Mouse (Mus musculus) induced T-regulatory cell, adult 2 months (primary cell): ENCODE measurements around the gene Ttc39d.
A peak's percentile ranks its signal among the peaks of the same experiment; 100 is the strongest.
"Not testable (repeated sequence)": the region's sequence is repeated elsewhere in the genome, so short reads cannot be mapped to it uniquely, and the experiment has no call there.

Experiments used
- DNase-seq: peaks from one replicate; pipeline ENCODE4 v3.0.0-alpha.2; 2012; ENCODE audit warnings: low read depth

Ttc39d gene

GRCm38 (mm10) chr17:80206671-80207581 lies at the start of gene Ttc39d, which contains the start of gene Srsf7:
Ttc39d (plus strand) TSS chr17:80207460.
Srsf7 (minus strand) TSS chr17:80207307.
- DNase-seq: peak; percentile 99

GRCm38 (mm10) chr17:80157489-80157888 lies 49.8 kb upstream of the Ttc39d start:
- no peak for DNase-seq

- no peak for DNase-seq
These were observed 46.8 kb upstream of the Ttc39d start for GRCm38 (mm10) chr17:80160454-80160853.

- no peak for DNase-seq
These were observed 43.3 kb upstream of the Ttc39d start for GRCm38 (mm10) chr17:80163991-80164390.

GRCm38 (mm10) chr17:80165741-80166140 lies 41.5 kb upstream of the Ttc39d start:
- peak; percentile 47 for DNase-seq

- DNase-seq: no peak
These were observed 40.9 kb upstream of the Ttc39d start for GRCm38 (mm10) chr17:80166346-80166745.

GRCm38 (mm10) chr17:80167436-80167835 lies 39.8 kb upstream of the Ttc39d start:
- DNase-seq: no peak

- DNase-seq: peak; percentile 90
These were observed 39.4 kb upstream of the Ttc39d start for GRCm38 (mm10) chr17:80167851-80168251.

GRCm38 (mm10) chr17:80168425-80169182 lies 38.7 kb upstream of the Ttc39d start:
- peak; percentile 76 for DNase-seq

- peak; percentile 86 for DNase-seq
These were observed 37.5 kb upstream of the Ttc39d start for GRCm38 (mm10) chr17:80169792-80170191.

GRCm38 (mm10) chr17:80170951-80171350 lies 36.3 kb upstream of the Ttc39d start:
- peak; percentile 34 for DNase-seq

GRCm38 (mm10) chr17:80171948-80172347 lies 35.3 kb upstream of the Ttc39d start:
- DNase-seq: no peak

GRCm38 (mm10) chr17:80172761-80173160 lies 34.5 kb upstream of the Ttc39d start:
- DNase-seq: peak; percentile 47

- peak; percentile 68 for DNase-seq
These were observed 33.6 kb upstream of the Ttc39d start for GRCm38 (mm10) chr17:80173708-80174107.

- DNase-seq: peak; percentile 81
These were observed 33.1 kb upstream of the Ttc39d start for GRCm38 (mm10) chr17:80174146-80174545.

GRCm38 (mm10) chr17:80174699-80175385 lies 32.4 kb upstream of the Ttc39d start:
- peak; percentile 87 for DNase-seq

- DNase-seq: peak; percentile 87
These were observed 31.9 kb upstream of the Ttc39d start for GRCm38 (mm10) chr17:80175386-80175739.

- peak; percentile 69 for DNase-seq
These were observed 31.3 kb upstream of the Ttc39d start for GRCm38 (mm10) chr17:80175966-80176365.

GRCm38 (mm10) chr17:80178846-80179245 lies 28.4 kb upstream of the Ttc39d start:
- DNase-seq: not testable (repeated sequence)

GRCm38 (mm10) chr17:80179959-80180358 lies 27.3 kb upstream of the Ttc39d start:
- DNase-seq: peak; percentile 86

- no peak for DNase-seq
These were observed 26.8 kb upstream of the Ttc39d start for GRCm38 (mm10) chr17:80180468-80180867.

GRCm38 (mm10) chr17:80183615-80184014 lies 23.6 kb upstream of the Ttc39d start:
- no peak for DNase-seq
